Mouse (Mus musculus) liver, embryonic 14.5 days (tissue): ENCODE measurements around the gene Tardbp.

ENCODE experiments used
- CTCF ChIP-seq: IDR thresholded peaks from 2 replicates; pipeline ENCODE4 v1.5.1; 2016; ENCODE audit warnings: antibody characterized with exemption, low read depth, control low read depth
- EP300 ChIP-seq: IDR thresholded peaks from 2 replicates; pipeline ENCODE4 v1.6.1; 2016; ENCODE audit warnings: antibody characterized with exemption, low read depth

- TF ChIP-seq CTCF (no peak), EP300 (no peak)
Observed at GRCm38 (mm10) chr4:148625010-148625409, 1.8 kb downstream of the Tardbp start.
